Mouse (Mus musculus) kidney, postnatal 36 days (tissue): ENCODE data around the gene Jtb.
A peak's percentile ranks its signal among the peaks of the same experiment; 100 is the strongest.
"Not testable (repeated sequence)": the region's sequence is repeated elsewhere in the genome, so short reads cannot be mapped to it uniquely, and the experiment has no call there.

Source experiments
- DNase-seq, 2 experiments: peaks; one replicate each; pipeline ENCODE4 v3.0.0; 2021 to 2022; ENCODE audit warnings: mixed read lengths in 2 of 2

Jtb gene

DNA sequence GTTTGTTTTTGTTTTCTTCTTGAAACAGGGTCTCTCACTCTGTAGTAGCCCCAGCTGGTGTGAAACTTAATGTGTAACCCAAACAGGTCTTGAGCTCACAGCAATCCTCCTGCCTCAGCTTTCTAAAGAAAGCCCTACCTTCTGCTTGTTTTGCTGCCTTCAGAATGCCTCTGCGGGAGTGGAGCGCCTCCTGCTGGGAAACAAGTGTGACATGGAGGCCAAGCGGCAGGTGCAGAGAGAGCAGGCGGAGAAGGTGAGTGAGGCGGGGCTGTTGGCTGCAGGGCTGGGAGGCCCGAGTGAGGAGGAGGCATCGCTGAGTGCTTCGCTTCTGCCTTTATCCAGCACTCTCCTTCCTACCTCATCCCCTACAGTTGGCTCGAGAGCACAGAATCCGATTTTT, 7.1 kb upstream of the Jtb start:
- no peak for DNase-seq

DNA sequence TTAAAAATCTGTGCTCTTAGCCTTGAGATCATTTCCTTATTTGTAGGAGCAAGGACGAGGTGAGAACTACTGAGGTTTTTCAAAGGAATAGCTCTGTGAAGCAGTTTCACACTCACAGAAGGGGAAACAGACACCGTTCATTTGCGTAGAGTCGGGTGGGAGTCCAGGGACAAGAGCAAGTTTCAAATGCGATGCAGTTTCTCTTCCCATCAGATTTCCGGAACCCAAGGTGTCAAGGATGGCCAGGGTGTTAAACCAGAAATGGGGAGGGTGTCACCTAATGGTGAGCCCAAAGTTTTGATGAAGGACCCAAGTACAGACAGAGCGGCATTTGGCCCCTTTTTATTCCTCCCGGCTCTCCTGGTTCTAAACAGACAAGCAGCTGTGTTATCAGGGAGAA, 322 bp upstream of the Jtb start:
- no peak for DNase-seq

DNA sequence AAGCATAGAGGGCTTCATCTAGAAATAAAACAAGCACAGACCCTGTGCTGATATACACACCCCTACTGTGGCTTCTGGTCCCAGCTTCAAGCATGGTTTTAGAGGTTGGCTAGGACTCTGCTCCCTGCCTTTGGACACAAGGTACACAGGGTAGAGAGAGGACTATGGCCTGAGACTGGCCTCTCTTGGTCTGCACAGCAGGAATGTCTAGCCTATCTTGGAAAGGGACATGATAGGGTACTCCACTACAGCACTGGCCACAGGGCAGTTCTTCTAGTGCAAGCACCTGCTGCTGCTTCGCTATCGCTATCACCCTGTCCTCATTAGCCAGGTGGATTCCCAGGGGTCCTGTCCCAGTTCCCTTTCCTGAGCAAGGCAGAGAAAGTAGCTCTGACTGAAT, 9.9 kb downstream of the Jtb start:
- peak; percentile 55 to 64 for DNase-seq

GRCm38 (mm10) chr3:90241669-90242358, 10.4 kb downstream of the Jtb start:
- DNase-seq = no peak

DNA sequence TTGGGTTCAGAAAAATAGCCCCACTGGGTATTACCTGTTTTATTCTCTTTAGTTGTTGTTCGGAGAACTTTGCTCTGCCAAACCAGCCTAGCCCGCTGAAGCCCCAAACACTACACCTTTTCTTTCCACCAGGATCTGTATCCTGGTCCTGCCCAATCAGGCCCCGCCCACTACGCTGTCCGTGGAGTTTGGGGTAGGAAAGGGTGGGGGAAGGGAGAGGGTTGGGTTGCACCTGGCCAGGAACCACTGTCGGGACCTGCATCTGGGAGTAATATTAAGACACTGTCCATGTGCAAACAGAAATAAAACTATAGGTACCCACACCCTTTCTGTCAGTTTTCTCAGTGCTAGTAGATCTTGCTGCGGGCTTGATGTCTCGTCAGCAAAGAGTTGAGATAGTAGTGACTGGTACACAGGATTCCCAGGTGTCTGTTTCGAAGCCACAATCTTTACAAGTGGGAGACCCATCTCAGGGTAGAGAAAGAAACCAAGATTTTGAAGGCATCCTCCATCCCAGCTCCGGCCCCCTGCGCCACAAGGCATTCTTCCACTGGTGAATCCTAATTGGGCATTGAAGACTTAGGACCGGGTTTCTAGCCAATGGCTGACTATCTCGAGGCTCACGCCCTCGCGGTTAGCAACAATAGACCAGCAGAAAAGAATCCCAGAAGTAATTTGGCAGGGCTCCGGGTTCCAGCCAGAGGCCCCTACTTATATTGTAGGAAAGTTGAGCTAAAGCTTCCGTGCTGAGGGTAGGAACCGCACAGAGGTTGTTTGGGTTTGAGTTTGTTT, 11.8 kb downstream of the Jtb start, which contains the start of gene Creb3l4:
Gene Creb3l4, minus strand, starts transcription at position 529 of the 792 bp plus-strand sequence.
- peak; percentile 29 to 65 for DNase-seq

- no peak for DNase-seq
Observed at GRCm38 (mm10) chr3:90245406-90245805, 14.0 kb downstream of the Jtb start.

GRCm38 (mm10) chr3:90247630-90247959, 16.2 kb downstream of the Jtb start:
- no peak for DNase-seq

- peak; percentile 96 to 98 for DNase-seq
Observed at GRCm38 (mm10) chr3:90247960-90248745, 16.8 kb downstream of the Jtb start, which contains the start of gene Slc39a1. Gene Slc39a1, plus strand, starts transcription at chr3:90248172.

- DNase-seq = peak; percentile 44 to 51
Observed at GRCm38 (mm10) chr3:90248746-90249100, 17.3 kb downstream of the Jtb start.

DNA sequence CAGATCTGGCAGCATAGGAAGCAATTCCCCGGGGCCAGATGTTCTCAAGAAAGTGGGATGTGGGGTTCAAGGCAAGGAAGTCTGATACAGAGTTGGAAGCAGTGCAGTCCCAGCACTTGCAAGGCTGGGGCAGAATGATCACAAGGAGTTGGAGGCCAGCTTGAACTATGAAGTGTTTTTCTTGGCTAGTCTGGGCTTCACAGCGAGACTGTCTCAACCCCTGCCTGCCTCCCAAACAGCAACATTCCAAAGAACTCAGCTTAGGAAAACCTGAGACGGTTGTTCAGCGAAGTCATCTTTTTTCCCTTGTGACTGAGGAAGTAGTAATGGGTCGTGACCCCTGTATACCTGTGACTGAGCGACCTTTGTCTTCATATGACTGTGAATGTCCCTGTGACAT, 19.4 kb downstream of the Jtb start:
- no peak for DNase-seq

GRCm38 (mm10) chr3:90251731-90252226, 20.4 kb downstream of the Jtb start:
- DNase-seq = not testable (repeated sequence)

DNA sequence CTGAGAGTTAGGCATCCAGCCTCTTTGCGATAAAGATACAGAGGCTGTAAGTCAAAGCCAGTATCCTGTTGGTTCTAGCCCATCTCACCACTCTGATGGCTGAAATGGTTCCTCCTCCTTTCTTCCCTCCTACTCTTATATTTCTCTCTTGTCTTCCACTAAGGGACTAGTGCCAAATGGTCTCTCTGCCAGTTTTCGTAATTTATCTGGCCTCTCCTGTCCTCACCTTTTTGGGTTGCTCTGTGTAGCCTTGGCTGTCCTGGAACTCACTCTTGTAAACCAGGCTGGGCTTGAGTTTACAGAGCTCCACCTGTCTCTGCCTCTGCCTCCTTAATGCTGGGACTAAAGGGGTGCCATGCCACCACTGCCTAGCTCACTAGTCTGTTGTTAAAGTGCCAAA, 21.3 kb downstream of the Jtb start:
- DNase-seq = not testable (repeated sequence)

DNA sequence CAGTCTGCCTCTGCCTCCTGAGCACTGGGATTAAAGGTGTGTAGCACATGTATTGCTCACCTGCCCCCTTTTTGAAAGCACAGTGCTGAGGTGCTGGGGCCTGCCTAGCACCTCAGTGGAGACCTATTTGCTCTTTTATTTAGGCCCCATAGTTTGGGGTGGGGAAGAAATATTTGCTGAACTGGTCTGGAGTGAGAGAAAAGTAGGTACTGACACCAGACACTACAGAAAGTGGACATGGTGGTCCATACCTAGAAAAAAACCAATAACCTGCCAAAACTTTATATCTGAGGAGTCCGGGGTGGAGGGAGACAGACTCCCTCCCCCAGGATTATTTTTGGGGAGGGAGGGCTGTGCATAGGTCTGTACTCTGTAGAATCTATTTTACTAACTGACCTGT, 21.8 kb downstream of the Jtb start:
- not testable (repeated sequence) for DNase-seq

DNA sequence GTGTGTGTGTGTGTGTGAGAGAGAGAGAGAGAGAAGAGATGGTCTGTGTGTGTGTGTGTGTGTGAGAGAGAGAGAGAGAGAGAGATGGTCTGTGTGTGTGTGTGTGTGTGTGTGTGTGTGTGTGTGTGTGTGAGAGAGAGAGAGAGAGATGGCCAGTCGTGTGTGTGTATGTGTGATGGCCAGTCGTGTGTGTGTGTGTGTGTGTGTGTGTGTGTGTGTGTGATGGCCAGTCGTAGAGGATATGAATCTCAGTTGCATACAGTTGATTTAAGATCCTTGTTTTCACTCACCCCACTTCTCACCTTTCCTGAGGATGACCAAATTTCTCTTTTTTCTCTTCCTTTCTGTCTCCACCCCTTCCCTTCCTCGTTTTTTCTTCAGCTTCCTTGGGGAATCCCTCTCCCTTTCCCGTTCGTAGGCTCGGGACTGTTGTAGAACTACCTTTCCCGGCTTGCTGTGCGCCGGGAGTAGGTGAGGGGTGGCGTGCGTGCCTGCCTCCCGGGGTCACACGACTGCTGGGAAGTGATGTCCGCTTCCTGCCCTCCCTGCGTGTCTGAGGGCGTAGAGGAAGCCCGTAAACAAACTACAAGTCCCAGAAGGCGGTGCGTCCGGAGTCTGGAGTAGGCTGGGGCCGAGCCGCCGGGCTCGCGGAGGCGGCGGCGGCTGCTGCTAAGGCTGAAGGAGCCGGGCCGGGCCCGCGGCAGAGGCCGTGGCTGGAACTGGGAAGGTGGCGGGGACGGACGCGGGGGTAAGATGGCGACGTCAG, 22.4 kb downstream of the Jtb start, which contains the start of gene Crtc2:
Gene Crtc2, plus strand, starts transcription at position 511 of the 766 bp plus-strand sequence.
- DNase-seq = peak; percentile 96 to 98

GRCm38 (mm10) chr3:90254419-90255193, 23.2 kb downstream of the Jtb start:
- DNase-seq = peak; percentile 61 to 79

DNA sequence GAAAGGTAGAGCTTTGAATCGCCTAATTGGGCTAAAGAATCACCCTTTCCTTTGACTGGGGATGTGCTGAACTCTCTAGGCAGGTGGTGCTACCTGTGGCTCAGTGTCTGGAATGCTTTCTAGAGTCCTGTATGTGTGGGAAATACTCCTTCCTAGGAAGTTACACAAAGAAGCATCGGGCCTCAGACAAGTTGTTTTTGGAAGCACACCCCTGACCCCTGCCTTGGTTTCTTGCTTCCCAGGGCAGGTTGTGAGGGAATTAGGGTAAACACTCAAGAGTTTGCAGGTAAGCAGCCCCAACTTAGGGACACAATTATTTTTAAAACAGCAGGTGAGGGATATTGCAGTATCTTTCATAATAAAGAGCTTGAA, 23.8 kb downstream of the Jtb start:
- DNase-seq = no peak

DNA sequence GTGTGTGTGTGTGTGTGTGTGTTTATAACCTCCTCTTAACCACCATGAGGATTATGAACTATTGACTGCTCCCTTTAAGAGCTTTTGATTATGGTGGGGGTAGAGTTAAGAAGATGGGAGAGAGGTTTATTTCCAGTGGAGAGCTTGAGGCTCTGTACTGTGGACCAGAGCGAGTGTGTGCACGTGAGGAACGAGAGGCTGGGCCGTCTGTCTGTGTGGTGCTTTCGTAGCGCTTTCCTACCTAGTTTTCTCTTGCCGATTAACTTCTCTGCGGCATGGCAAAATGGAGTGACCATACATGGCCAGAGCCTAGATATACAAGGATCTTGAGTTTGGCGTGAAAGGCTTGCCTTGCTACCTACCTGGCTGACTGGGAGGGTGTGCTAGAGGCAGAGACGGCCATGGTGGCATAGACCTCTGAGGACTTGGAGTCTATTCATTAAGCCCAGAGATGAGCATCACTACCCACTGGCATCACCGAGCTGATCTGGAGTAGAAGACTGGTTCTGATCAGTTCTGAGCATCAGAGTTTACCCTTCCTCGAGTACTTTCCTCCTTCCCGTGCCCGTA, 24.5 kb downstream of the Jtb start:
- no peak for DNase-seq

- peak; percentile 69 to 81 for DNase-seq
Observed at GRCm38 (mm10) chr3:90256731-90257530, 25.5 kb downstream of the Jtb start.

DNA sequence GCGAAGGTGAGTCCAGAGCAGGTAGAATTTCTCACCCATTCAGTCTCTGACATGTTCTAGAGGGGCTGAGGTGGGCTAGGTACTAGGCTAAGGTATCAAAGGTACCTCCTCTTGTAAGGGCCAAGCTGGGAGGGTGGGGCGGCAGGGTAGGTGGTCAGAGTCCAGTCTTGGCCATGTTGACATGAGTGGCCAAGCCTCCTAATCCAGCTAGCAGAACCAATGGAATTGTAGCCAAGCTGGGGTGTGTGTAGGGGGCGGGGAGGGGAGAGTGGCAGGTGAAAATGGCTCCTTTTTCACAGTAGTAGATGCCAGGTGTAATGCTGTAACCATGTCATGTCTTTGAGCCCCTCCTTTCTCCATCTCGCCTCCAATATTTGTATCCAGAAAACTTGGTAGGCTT, 27.1 kb downstream of the Jtb start:
- DNase-seq = peak; percentile 73 to 80

- DNase-seq = no peak
Observed at GRCm38 (mm10) chr3:90263121-90263771, 31.8 kb downstream of the Jtb start.
